Mouse (Mus musculus): ENCODE data around the gene Adap1.

The Adap1 gene

DNA sequence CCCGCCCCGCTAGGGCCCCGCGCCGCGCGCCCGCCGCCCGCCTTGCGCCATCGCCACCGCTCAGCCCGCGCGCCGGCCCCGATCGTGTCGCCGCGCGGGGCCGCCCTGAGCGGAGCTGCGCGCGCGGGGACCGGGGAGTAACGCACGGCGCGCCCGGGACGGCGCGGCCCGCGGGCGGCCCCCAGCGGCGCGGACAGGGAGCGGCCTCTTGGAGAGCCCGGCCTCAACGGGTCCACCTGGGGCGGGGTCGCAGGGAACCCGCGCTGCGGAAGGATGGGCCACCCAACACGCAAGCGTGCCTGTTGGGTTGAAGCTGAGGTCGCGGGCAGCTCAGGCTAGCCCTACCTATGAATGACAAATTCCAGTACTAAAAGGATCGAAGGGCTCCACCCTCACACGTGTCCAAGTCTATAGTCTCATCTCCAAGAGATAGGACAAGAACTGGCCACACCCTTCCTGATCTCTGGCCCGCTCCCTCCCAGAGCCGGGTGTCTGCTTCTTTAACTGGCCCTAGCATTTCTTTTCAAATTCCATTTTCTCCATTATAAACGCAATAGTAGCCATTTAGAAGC, at the start of gene Adap1:
Gene Adap1 (minus strand): TSS at position 228 of the 572 bp plus-strand sequence.
- no peak for DNase-seq (ENCODE audit: low read depth, low spot score)

DNA sequence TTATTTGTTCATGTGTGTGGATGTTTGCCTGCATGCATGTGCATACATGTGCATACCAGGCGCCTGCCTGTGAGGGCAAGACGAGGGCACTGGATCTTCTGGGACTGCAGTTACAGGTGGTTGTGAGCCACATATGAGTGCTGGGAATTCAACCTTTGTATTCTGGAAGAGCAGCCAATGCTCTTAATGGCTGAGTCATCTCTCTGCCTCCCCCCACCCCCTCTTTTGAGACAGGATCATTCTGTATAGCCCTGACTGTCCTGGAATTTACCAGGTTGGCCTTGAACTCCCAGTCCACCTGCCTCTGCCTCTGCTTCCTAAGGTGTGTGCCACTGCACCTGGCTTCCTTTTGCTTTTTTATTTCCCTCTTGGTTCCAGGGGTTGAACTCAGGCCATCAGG, 49.4 kb upstream of the Adap1 start:
- DNase-seq (ENCODE audit: low read depth, low spot score): no peak

DNA sequence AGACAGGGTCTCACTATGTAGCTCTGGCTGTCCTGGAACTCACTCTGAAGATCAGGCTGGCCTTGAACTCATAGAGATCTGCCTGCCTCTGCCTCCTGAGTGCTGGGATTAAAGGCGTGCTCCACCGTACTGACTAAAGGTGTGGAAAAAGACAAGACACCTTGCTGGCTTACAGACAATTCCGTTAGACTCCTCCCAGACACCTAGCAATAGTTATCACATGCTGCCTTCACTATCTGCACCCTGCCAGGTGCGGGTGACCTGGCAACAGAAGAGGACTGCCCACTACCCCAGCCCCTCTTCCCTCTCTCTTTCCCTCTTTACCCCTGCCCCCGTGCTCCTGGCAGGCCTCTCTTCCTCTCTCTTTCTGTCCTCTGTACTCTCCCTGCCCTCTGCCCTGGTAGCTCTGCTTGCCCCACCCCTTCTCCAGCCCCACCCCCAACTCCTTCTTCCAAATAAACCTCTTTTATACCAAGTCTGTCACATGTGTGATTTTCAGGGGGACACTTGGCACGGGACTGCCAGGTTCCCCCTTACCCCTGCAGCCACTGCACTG, 48.5 kb upstream of the Adap1 start:
- no peak for DNase-seq (ENCODE audit: low read depth, low spot score)

- DNase-seq (ENCODE audit: low read depth, low spot score): no peak
These were observed 47.7 kb upstream of the Adap1 start for GRCm38 (mm10) chr5:139373126-139373525.

DNA sequence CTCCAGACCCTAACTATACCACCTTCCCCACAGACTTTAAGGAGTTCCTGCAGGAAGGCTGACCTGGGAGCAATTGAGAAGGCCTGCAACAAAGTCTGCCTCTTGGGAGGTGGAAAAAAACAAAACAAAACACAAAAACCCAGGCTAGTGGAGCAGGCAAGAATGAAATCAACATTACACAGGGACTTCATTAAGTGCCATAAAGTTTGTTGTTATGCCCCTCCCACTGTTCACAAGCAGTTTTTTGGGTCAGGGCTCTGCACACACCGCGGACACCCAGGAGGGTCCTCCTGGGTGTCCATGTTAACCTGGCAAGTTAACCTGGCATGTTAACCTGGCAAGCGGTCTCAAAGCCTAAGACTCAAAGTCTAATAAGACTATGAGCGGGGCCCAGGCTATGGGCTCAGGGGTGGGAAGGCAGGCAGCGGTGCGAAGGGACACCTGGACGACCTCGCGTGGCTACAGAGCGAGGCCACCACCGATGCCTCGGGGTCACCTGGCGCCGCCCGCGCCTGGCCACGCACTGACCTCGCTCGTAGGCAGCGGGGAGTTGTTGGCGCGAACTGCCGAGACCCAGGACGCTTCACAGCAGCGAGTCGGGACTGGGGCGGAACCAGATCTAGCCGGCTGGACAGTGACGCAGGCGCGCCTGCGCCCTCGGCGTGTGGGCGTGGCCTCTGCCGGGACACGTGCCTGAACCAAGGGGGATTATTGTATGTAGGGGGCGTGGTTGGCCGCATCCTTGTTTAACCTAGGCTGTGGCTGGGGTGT, 46.4 kb upstream of the Adap1 start:
- no peak for DNase-seq (ENCODE audit: low read depth, low spot score)

GRCm38 (mm10) chr5:139371118-139371517, 45.7 kb upstream of the Adap1 start:
- no peak for DNase-seq (ENCODE audit: low read depth, low spot score)

GRCm38 (mm10) chr5:139370336-139370735, 44.9 kb upstream of the Adap1 start:
- no peak for DNase-seq (ENCODE audit: low read depth, low spot score)

- no peak for DNase-seq (ENCODE audit: low read depth, low spot score)
These were observed 43.4 kb upstream of the Adap1 start for GRCm38 (mm10) chr5:139368638-139369320.

DNA sequence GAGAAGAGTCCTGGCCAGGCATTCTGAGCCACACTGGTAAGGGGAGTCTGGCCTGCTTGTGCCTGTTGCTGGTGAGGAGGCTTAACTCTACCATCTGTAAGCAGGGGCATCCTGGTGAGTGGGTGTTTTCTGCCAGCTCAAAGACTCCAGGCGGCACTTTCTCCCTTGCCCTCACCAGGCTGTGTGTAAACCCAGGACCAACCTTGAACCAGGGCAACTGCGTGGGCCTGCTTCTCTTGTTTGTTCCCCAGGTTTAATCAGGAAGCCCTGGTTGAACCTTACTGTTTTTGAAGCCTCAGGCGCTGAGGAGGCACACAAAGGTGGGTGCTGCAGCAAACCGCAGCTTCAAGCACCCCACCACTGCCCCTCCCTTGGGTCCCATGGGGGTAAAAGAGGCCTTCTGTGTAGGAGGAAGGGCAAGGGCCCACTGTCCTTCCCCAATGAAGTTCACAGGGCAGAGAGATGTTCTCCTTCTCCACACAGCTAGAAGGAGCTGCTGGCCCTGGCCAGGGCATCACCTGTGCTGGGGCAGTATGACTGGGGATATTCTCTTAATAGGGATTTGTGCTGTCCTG, 42.5 kb upstream of the Adap1 start:
- DNase-seq (ENCODE audit: low read depth, low spot score): no peak

- DNase-seq (ENCODE audit: low read depth, low spot score): no peak
These were observed 41.1 kb upstream of the Adap1 start for GRCm38 (mm10) chr5:139366484-139366883.

GRCm38 (mm10) chr5:139365827-139366226, 40.4 kb upstream of the Adap1 start:
- no peak for DNase-seq (ENCODE audit: low read depth, low spot score)

GRCm38 (mm10) chr5:139364911-139365571, 39.6 kb upstream of the Adap1 start:
- DNase-seq (ENCODE audit: low read depth, low spot score): no peak

DNA sequence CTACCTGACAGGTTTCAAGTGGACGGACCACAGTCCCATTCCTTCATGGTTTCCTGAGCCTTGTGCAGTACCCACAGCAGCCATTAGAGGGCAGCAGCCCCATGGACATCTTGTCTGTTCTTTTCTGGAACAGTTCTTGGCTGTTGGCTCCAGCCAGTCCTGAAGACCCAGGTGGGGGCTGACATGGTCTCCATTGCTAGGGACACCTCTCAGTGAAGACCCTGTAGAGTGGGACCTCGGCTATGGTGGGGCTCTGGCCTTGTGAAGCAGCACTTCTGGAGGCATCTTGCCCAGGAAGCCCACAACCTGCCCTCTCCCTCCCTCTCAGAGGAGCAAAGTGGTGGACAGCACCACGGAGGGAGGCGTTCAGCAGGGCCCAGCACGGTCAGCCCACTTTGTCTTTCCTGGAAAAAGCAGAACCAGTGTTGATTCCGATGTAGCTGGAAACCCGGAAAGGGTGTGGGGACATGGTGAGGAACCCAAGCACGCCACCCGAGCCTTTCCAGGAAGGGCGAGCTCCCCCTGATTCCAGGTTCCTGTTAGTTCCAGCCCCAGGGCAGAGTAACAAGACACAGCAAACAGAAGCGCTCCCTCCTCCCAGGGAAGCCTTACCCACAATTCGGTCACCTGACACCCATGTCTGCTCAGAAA, 39.0 kb upstream of the Adap1 start:
- no peak for DNase-seq (ENCODE audit: low read depth, low spot score)

- no peak for DNase-seq (ENCODE audit: low read depth, low spot score)
These were observed 38.4 kb upstream of the Adap1 start for GRCm38 (mm10) chr5:139363858-139364257.

DNA sequence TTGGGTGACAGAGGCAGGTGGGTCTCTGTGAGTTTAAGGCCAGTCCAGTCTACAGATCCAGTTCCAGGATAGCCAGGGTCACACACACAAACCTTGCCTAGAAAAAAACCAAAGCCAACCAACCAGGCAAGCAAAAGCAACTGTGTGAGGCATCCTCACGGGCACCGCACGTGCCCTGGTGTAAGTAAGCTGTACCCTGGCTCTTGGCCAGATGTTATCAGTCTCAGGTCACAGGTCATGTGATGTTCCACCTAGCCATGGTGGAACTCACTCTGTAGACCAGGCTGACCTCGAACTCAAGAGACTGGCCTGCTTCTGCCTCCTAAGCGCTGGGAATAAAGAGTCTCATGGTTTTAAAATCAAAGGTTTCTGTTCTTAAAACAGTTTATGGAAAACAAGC, 33.8 kb upstream of the Adap1 start:
- DNase-seq (ENCODE audit: low read depth, low spot score): no peak

DNA sequence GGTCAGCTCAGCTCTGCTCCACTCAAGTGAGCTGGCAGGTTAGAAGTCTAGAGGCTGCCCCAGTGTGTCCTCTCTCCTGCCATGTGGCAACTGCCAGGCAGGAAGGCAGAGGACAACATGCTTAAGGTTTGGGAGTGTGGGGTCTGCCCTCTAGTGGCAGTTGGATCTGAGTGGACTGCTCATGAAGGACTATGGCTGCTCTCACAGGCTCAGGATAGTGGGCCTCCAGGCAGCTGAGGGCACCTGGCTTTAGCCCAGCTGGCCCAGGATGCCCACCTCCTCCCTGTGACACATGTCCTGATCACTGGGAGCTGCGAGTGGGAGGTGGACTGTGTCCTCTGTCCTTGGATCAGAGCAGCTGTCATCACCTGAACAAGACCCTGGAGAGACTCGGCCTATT, 33.2 kb upstream of the Adap1 start:
- no peak for DNase-seq (ENCODE audit: low read depth, low spot score)

GRCm38 (mm10) chr5:139355235-139355772, 29.9 kb upstream of the Adap1 start:
- DNase-seq (ENCODE audit: low read depth, low spot score): no peak

DNA sequence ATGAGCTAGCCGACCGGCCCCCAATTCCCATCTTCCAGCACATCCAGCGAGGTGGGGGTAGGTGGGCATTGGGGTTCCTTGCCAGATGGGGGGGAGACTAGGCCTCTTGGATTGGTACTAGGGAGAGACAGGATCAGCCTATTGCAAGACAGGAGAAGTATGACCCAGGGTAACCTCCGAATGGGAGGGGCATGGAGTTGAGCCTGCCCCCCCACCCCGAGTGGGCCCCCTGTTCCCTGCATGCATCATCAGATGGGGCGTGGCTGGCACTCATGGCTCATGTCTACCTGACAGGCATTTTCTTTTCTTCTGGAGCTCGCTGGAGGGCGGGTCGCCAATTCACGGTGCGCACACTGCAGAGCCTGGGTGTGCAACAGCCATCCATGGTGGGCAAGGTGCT, 28.5 kb upstream of the Adap1 start:
- DNase-seq (ENCODE audit: low read depth, low spot score): no peak

DNA sequence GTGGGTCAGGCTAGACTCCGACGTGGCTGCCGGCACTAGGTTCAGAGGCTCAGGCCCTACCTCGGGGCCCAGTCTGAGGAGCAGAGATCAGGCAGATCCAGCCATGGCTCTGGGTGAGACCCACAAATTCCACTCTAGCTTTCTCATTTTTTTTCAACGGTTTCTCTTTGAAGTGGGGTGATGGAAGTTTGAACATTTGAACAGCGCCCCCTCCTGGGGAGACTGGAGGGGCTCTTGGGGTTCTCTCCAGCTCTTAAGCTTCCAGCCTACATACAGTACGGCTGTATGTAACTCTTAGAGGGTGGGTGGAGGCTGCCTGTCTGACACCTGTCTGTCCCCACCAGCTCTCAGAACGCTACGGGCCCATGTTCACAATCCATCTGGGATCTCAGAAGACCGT, 28.1 kb upstream of the Adap1 start:
- DNase-seq (ENCODE audit: low read depth, low spot score): no peak

DNA sequence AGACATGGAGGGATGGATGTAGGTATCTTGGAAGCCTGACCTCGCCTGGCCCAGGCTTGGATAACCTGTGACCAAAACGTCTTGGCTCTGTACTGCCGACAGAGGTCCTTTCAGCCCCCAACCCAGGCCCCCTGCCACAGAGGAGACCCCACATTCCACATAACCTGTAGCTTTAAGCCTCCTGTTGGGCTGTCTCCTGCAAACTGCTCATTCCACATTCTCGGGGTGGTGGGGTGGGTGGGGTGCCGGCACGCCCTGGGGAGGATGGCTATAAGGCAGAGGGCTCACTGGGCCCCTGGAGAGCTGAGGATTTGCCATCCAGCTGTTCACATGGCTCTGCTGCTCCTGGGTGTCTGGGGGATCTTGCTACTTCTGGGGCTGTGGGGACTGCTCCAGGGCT, 26.9 kb upstream of the Adap1 start, which contains the start of gene Cyp2w1:
Gene Cyp2w1 (plus strand): TSS at position 301 of the 400 bp plus-strand sequence.
- DNase-seq (ENCODE audit: low read depth, low spot score): no peak

DNA sequence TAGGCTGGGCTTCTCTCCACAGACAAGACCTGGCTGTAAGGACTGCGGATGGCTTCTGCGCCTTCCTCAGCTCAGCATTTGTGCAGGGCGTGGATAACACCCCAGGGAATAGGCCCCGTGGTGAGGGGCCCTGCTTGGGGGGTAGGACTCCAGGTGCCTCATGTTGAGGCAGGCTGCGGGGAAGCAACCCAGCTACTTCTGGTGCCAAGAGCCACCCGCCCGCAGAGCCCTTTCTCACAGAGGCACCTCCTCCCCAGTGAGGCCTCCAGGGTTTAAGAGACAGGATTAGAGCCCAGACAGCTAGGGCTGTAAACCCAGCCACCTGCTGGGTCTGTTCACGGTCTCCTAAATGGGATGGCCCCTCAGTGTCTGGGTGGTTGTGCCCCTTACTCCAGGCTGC, 26.2 kb upstream of the Adap1 start:
- no peak for DNase-seq (ENCODE audit: low read depth, low spot score)
